Mouse (Mus musculus) forebrain, embryonic 11.5 days (tissue): ENCODE data around the gene E330009J07Rik. TPM values are rescaled to one million over a fixed set of nuclear protein-coding genes. Genes with fewer than 3 reads are reported as not detected.

Source experiments
- ATAC-seq: fragments of 200-750 bp; cut with Nextera tagmentation; replicated peaks from 2 replicates; pipeline ENCODE4 v1.8.0; 2017; ENCODE audit warnings: moderate TSS enrichment; ENCODE audit not compliant: low FRiP score
- DNase-seq: peaks from one replicate; pipeline ENCODE4 v3.0.0-alpha.2; 2017; ENCODE audit warnings: low spot score
- H3K27ac ChIP-seq: fragments of 300-500 bp; sonication (generic); 2 replicates; pipeline ENCODE4 v1.5.1; 2014; ENCODE audit warnings: low read depth, low read length
- H3K27me3 ChIP-seq: fragments of 300-500 bp; sonication (generic); 2 replicates; pipeline ENCODE4 v1.6.1; 2014; ENCODE audit warnings: mild to moderate bottlenecking, low read length, mixed read lengths; ENCODE audit not compliant: control insufficient read depth, insufficient read depth
- H3K36me3 ChIP-seq: fragments of 300-500 bp; sonication (generic); 2 replicates; pipeline ENCODE4 v1.6.1; 2014; ENCODE audit warnings: mild to moderate bottlenecking, low read length, moderate library complexity, mixed read lengths; ENCODE audit not compliant: control insufficient read depth, insufficient read depth
- H3K4me1 ChIP-seq: fragments of 300-500 bp; sonication (generic); replicated peaks from 2 replicates; pipeline ENCODE4 v1.6.1; 2014; ENCODE audit warnings: low read length, mixed read lengths; ENCODE audit not compliant: control insufficient read depth, insufficient read depth
- H3K4me2 ChIP-seq: fragments of 300-500 bp; sonication (generic); 2 replicates; pipeline ENCODE4 v1.6.1; 2014; ENCODE audit warnings: low read depth, mild to moderate bottlenecking, low read length, moderate library complexity, mixed read lengths; ENCODE audit not compliant: severe bottlenecking
- H3K4me3 ChIP-seq: fragments of 300-500 bp; sonication (generic); 2 replicates; pipeline ENCODE4 v1.5.1; 2014; ENCODE audit warnings: low read depth, low read length
- H3K9ac ChIP-seq: fragments of 300-500 bp; sonication (generic); 2 replicates; pipeline ENCODE4 v1.6.1; 2014; ENCODE audit warnings: low read length
- H3K9me3 ChIP-seq: fragments of 300-500 bp; sonication (generic); 2 replicates; pipeline ENCODE4 v1.6.1; 2016; ENCODE audit warnings: low read length, mixed read lengths; ENCODE audit not compliant: control insufficient read depth
- WGBS: fragments of 180-500 bp; shearing (Covaris S2); extraction: QIAGEN DNeasy Blood & Tissue Kit; methylation state at CpG from one replicate; pipeline ENCODE4 v1.1.7; 2014; 5-methylcytosine and 5-hydroxymethylcytosine counted together
- polyA plus RNA-seq: library from polyadenylated mRNA; unstranded; fragments of >200 nt; fragmentation: Nextera tagmentation; extraction: Ambion mirVana; gene quantifications from 2 replicates; pipeline ENCODE4 v1.2.1, GENCODE M21; 2014

Gene E330009J07Rik
- polyA plus RNA-seq, 1 experiment from 2014 or later = 19.9 TPM

GRCm38 (mm10) chr6:40423774-40424173 is 12.2 kb downstream of the E330009J07Rik start:
- Histone ChIP-seq H3K4me1 (no peaks in the 10 kb centered on the region), H3K9ac (no peak overlapping the region), H3K36me3 (no peaks in the 10 kb centered on the region), H3K4me3 (no peak overlapping the region), H3K27ac (no peak overlapping the region), H3K27me3 (no peaks in the 10 kb centered on the region), H3K4me2 (no peak overlapping the region), H3K9me3 (no peaks in the 10 kb centered on the region)
- ATAC-seq (0 out of 2 replicates have a peak, but pooled peaks have one; percentile 10), DNase-seq (peak; percentile 60)
- WGBS = 48% methylated on average over 1 of the region's 1 CpGs

- no peak overlapping the region for H3K4me2 ChIP-seq
- H3K4me3 ChIP-seq = no peak overlapping the region
- ATAC-seq (no peak), DNase-seq (no peak)
- no peak overlapping the region for H3K27ac ChIP-seq
- H3K4me1 ChIP-seq = no peaks in the 10 kb centered on the region
- no peaks in the 10 kb centered on the region for H3K27me3 ChIP-seq
- no peaks in the 10 kb centered on the region for H3K9me3 ChIP-seq
- H3K9ac ChIP-seq = no peak overlapping the region
- H3K36me3 ChIP-seq = no peaks in the 10 kb centered on the region
- WGBS = 95% methylated on average over 1 of the region's 1 CpGs
Observed at GRCm38 (mm10) chr6:40423013-40423412, 12.9 kb downstream of the E330009J07Rik start.

- no peak overlapping the region for H3K9ac ChIP-seq
- no peak for ATAC-seq
Observed at GRCm38 (mm10) chr6:40421099-40421498, 14.8 kb downstream of the E330009J07Rik start.

GRCm38 (mm10) chr6:40418386-40418785 is 17.5 kb downstream of the E330009J07Rik start:
- Histone ChIP-seq H3K4me3 (no peak overlapping the region), H3K4me2 (no peak overlapping the region), H3K4me1 (no peaks in the 10 kb centered on the region), H3K9ac (no peak overlapping the region), H3K27me3 (no peaks in the 10 kb centered on the region), H3K36me3 (no peaks in the 10 kb centered on the region), H3K9me3 (no peaks in the 10 kb centered on the region), H3K27ac (no peak overlapping the region)
- DNase-seq (no peak), ATAC-seq (no peak)
- 94% methylated on average over 4 of the region's 4 CpGs for WGBS

More at GRCm38 (mm10) chr6:40421099-40421498, 14.8 kb downstream of the E330009J07Rik start:
- no peak for DNase-seq
- Histone ChIP-seq H3K4me3 (no peak overlapping the region), H3K27ac (no peak overlapping the region), H3K4me2 (no peak overlapping the region), H3K9me3 (no peaks in the 10 kb centered on the region), H3K4me1 (no peaks in the 10 kb centered on the region), H3K36me3 (no peaks in the 10 kb centered on the region), H3K27me3 (no peaks in the 10 kb centered on the region)
- 94% methylated on average over 6 of the region's 6 CpGs for WGBS

- 82% methylated on average over 5 of the region's 5 CpGs for WGBS
- Histone ChIP-seq H3K27me3 (no peaks in the 10 kb centered on the region), H3K27ac (no peak overlapping the region), H3K9me3 (no peaks in the 10 kb centered on the region), H3K9ac (no peak overlapping the region), H3K4me3 (no peak overlapping the region), H3K4me1 (no peaks in the 10 kb centered on the region), H3K4me2 (no peak overlapping the region), H3K36me3 (no peaks in the 10 kb centered on the region)
- DNase-seq (no peak), ATAC-seq (no peak)
Observed at GRCm38 (mm10) chr6:40415799-40416198, 20.1 kb downstream of the E330009J07Rik start.

- Histone ChIP-seq H3K9me3 (no peaks in the 10 kb centered on the region), H3K9ac (no peak overlapping the region), H3K36me3 (no peaks in the 10 kb centered on the region; the same call in 1 of the 2 replicates), H3K4me1 (no peaks in the 10 kb centered on the region), H3K4me3 (no peak overlapping the region), H3K27me3 (no peaks in the 10 kb centered on the region), H3K4me2 (no peak overlapping the region), H3K27ac (no peak overlapping the region)
- WGBS = 93% methylated on average over 3 of the region's 3 CpGs
- DNase-seq (no peak), ATAC-seq (no peak)
Observed at GRCm38 (mm10) chr6:40413565-40413964, 22.4 kb downstream of the E330009J07Rik start.

GRCm38 (mm10) chr6:40413046-40413445 is 22.9 kb downstream of the E330009J07Rik start:
- no peak for DNase-seq
- Histone ChIP-seq H3K27ac (no peak overlapping the region), H3K36me3 (no peaks in the 10 kb centered on the region; the same call in 1 of the 2 replicates), H3K4me3 (no peak overlapping the region), H3K9me3 (no peaks in the 10 kb centered on the region), H3K4me1 (no peaks in the 10 kb centered on the region), H3K27me3 (no peaks in the 10 kb centered on the region), H3K4me2 (no peak overlapping the region), H3K9ac (no peak overlapping the region)
- WGBS = 91% methylated on average over 5 of the region's 5 CpGs
- no peak for ATAC-seq

GRCm38 (mm10) chr6:40411085-40411484 is 24.9 kb downstream of the E330009J07Rik start:
- WGBS = 92% methylated on average over 3 of the region's 3 CpGs
- no peak overlapping the region for H3K27ac ChIP-seq
- no peaks in the 10 kb centered on the region for H3K9me3 ChIP-seq
- DNase-seq (no peak), ATAC-seq (no peak)
- H3K4me1 ChIP-seq = no peaks in the 10 kb centered on the region
- H3K27me3 ChIP-seq = no peaks in the 10 kb centered on the region
- H3K4me2 ChIP-seq = no peak overlapping the region
- no peak overlapping the region for H3K4me3 ChIP-seq
- no peak overlapping the region for H3K9ac ChIP-seq
- no peaks in the 10 kb centered on the region; the same call in 1 of the 2 replicates for H3K36me3 ChIP-seq

GRCm38 (mm10) chr6:40403640-40404285 is 32.2 kb downstream of the E330009J07Rik start:
- Histone ChIP-seq H3K4me3 (no peak overlapping the region), H3K27me3 (no peaks in the 10 kb centered on the region), H3K27ac (no peak overlapping the region), H3K36me3 (no peaks in the 10 kb centered on the region; the same call in 1 of the 2 replicates), H3K4me1 (no peaks in the 10 kb centered on the region), H3K4me2 (no peak overlapping the region), H3K9ac (no peak overlapping the region), H3K9me3 (no peaks in the 10 kb centered on the region)
- ATAC-seq = no peak
- no peak for DNase-seq
- 94% methylated on average over 4 of the region's 4 CpGs for WGBS
